Mouse (Mus musculus): Measurements from ENCODE around the gene Tstd2.
A peak's percentile ranks its signal among the peaks of the same experiment; 100 is the strongest.

Tstd2 gene

DNA sequence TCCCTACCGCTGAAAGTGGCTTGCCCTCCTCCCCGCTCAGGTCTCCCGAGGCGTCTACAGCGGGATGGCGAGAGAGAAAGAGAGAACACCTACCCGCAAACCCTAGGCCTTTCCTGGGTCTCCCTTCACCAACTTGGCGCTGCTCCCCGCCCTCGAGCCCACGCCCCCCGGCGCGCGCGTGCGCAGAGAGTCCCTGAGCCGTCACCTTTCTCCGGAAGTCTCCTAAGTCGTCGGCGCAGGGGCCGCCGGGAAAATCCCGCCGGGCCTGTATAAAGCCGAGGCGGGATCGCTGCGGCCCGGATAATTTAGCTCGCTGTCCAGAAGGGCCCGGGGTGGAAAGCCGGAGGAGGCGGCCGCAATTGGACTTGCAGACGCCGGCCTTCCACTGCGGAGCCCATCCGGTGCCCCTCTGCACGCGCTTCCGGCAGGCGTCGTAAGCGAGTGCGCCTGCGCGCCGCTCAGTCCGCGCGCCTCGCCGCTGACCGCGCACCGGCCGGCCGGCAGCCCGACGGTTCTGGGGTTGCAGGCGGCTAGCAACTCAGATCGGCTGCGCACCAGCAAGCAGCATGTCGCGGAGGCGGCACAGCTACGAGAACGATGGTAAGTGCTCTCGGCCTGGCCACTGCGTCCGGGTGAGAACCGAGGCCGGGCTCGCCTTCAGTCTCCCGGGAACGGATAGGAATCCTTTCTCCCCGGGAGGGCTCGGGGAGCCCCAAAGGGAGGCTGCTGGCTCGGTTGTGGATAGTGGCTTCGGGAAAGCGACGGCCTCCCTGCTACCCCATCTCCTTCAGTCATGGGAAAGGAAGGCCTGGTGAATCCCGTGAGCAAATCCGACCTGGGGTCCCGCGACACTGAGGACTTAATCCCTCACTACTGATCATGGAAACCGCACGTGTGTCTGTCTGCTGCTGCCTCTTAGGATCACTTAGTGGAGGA lies at the start of gene Tstd2, which contains the start of gene Ncbp1:
Gene Tstd2, minus strand, starts transcription at position 408 of the 936 bp plus-strand sequence.
Gene Ncbp1, plus strand, starts transcription at position 327 of the 936 bp plus-strand sequence.
- peak; percentile 95 for DNase-seq (ENCODE audit: extremely low spot score, low spot score)

- no peak for DNase-seq (ENCODE audit: extremely low spot score, low spot score)
Measured at GRCm38 (mm10) chr4:46186466-46186865, 48.0 kb upstream of the Tstd2 start.

DNA sequence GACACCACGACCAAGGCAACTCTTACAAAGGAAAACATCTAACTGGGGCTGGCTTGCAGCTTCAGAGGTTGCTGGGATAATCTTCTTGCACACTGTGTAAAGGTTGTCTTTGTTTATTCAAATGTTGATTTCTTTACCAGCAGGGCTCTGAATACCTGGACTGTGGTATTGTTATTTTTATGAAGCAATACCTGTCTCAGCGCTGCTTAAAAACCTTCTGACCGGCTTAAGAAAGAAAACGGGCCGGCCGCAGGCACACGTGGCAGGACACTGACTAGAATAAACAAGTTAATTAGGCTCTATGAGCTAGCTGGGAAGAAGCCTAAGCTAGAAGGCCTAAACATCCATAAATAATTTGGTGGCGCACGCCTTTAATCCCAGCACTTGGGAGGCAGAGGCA lies 47.4 kb upstream of the Tstd2 start:
- no peak for DNase-seq (ENCODE audit: extremely low spot score, low spot score)

- no peak for DNase-seq (ENCODE audit: extremely low spot score, low spot score)
Measured at GRCm38 (mm10) chr4:46185423-46185822, 46.9 kb upstream of the Tstd2 start.

GRCm38 (mm10) chr4:46182181-46182580 lies 43.7 kb upstream of the Tstd2 start:
- DNase-seq (ENCODE audit: extremely low spot score, low spot score), result no peak

DNA sequence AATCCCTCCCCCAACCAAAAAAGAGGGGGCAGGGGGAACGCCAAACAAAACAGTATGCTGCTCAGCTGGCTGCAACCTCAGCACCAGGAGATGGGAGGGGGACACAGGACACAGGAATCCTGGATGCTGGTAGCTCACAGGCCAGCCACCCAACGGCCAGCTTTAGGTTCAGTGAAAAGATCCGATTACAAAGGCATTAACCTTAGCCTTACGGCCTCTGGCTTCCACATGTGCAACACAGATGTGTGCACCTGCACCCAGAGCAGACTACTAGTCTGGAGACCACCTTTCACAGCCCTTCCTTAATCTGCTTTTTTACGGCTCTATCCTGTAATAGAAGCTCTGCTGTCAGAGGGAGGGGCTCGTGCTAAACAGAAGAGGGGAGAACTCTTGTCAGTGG lies 42.7 kb upstream of the Tstd2 start:
- DNase-seq (ENCODE audit: extremely low spot score, low spot score), result peak; percentile 30

DNA sequence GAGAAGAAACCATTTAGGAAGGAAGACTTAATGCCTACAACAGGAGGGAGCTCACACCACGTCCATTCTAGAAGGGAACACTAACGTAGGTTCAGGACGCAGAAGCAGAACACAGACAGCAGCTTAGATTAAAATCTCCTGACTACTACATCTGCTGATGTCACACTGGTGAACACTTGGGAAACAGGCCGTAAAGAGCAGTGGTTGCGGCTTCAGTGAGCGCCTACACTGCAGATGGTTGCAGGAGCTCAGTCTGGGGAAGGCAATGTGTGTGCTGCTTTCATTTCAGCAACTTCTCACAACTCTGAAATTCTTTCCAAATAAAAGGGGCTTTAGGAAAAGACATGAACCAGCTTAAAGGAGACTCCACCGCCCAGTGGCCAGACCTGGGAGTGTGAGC lies 39.0 kb upstream of the Tstd2 start:
- DNase-seq (ENCODE audit: extremely low spot score, low spot score), result no peak

DNA sequence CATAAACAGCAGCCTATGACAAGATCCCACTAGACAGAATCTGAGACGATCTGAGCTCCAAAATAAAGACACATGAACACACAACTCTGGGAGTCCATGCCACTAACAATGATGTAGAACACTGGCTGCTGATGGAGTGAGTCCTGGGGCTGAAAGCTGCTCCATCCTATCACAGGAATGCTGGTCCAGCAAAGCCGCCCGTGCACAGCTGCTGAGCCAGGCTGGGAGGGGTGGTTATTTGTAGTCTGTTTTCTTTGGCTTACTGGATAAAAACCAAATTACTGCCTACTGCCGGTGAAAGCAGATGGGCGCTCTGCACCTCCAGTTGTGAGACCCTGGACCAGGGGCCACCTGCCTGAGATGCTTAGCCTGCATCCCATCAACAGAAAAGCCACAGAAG lies 38.5 kb upstream of the Tstd2 start:
- DNase-seq (ENCODE audit: extremely low spot score, low spot score), result no peak

- no peak for DNase-seq (ENCODE audit: extremely low spot score, low spot score)
Measured at GRCm38 (mm10) chr4:46176313-46176712, 37.8 kb upstream of the Tstd2 start.

DNA sequence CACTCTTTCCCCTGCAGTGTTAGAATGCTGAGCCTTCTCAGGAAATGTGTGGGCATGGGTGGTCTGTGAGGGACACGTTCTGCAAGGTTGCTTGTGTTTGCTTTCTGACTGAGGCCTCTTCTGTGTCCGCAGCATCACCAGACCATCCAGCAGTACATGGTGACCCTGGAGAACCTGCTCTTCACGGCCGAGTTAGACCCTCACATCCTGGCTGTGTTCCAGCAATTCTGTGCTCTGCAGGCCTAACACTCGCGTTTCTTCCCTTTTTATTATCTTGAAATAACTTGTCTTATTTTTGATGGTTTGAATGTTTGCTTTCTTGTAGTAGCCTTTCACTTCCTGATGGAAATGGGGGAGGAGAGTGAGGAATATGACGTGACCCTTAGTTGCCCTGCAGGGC lies 33.3 kb upstream of the Tstd2 start:
- DNase-seq (ENCODE audit: extremely low spot score, low spot score), result no peak

- no peak for DNase-seq (ENCODE audit: extremely low spot score, low spot score)
Measured at GRCm38 (mm10) chr4:46165831-46166230, 27.3 kb upstream of the Tstd2 start.

GRCm38 (mm10) chr4:46164027-46164426 lies 25.5 kb upstream of the Tstd2 start:
- no peak for DNase-seq (ENCODE audit: extremely low spot score, low spot score)

DNA sequence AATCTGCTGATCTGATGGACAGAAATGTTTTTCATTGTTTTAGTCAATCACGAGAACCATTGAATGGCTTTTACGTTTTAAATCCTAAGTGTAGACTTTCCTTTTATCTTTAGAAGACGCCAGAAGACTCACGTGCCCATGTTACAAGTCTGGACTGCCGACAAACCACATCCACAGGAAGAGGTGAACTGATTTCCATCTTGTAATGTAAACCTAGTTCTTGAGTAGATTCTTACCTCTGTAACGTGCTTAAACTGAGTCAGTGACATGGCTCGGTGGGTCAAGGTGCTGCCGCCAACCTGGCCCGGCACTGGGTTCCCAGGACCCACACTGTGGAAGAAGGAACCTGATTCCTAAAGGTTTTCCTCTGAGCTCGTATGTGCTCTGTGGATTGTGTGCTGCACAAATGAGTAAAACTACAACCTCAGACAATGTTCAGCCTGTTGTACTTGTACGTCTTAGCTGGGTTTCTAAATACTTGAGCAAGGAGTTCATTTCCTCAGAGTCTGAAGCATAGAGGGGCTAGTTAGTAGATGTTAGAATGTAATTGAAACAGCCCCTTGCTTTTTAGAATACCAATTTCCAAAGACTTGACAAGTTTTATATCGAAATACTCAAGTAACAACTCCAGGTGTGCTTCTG lies 13.5 kb upstream of the Tstd2 start:
- no peak for DNase-seq (ENCODE audit: extremely low spot score, low spot score)

DNA sequence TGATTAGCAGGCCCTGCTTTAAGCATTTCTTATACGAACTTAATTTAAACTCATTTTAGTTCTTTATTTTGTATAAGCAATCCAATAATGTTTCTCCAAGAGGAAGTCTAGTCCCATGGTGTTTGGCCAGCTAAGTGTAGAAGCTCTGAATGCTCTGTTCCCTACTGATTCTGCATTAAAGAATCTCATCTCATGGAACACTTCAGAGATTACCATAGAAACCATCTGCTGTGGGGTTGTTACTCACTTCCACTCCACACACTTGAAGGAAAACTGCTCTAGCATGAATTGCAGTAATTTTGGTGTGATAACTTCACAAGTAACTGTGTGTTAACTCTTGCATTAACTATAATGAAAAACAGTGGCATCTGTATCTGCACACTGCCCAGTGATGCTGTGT lies 8.4 kb upstream of the Tstd2 start:
- DNase-seq (ENCODE audit: extremely low spot score, low spot score), result no peak

GRCm38 (mm10) chr4:46144323-46144722 lies 5.8 kb upstream of the Tstd2 start:
- DNase-seq (ENCODE audit: extremely low spot score, low spot score), result no peak

GRCm38 (mm10) chr4:46137629-46138286 lies 736 bp downstream of the Tstd2 start:
- no peak for DNase-seq (ENCODE audit: extremely low spot score, low spot score)

DNA sequence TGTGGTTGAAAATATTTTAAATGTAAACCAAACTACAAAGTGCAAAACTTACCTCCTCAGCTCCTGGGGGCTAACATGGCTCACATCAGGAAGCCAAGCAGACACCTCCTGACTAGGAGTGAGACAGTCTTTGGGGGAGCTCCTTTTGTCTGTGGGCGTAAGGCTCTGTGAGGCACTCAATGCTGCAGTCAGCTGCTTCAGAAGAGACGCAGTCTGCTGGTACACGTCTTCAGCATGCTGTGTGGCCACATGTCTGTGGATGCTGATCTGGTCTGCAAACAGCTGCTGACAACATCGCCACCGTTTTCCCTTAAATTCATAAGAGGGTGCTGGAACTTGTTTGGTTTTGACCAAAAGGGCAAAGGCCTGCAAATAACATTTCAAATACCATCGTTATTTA lies 6.7 kb downstream of the Tstd2 start:
- DNase-seq (ENCODE audit: extremely low spot score, low spot score), result no peak

GRCm38 (mm10) chr4:46130221-46130620 lies 8.3 kb downstream of the Tstd2 start:
- DNase-seq (ENCODE audit: extremely low spot score, low spot score), result peak; percentile 60

- DNase-seq (ENCODE audit: extremely low spot score, low spot score), result no peak
Measured at GRCm38 (mm10) chr4:46129311-46130004, 9.0 kb downstream of the Tstd2 start.

GRCm38 (mm10) chr4:46126541-46126940 lies 12.0 kb downstream of the Tstd2 start:
- DNase-seq (ENCODE audit: extremely low spot score, low spot score), result peak; percentile 63

DNA sequence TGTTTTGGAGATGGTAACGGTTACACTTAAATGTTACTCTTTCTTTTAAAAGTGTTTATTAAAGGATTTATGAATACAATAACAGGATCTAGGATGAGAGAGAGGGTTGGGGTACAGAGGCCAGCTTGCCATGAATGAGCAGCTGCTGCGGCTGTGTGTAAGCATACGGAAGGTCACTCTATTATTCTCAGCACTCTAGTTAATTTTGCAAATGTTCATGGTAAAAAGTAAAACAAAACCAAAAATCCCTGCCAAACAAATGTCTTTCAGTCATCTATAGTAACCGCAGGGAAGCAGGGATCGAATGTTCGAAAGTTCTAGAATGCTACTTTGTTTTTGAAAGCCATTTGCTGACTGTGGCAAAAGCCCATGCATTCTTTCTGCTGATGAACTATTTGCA lies 15.1 kb downstream of the Tstd2 start:
- DNase-seq (ENCODE audit: extremely low spot score, low spot score), result no peak

All from neural tube, embryonic 10.5 days (tissue).